Mouse (Mus musculus) small intestine, adult 2 months (tissue): ENCODE measurements around the gene Il10ra. TPM values are rescaled to one million over a fixed set of nuclear protein-coding genes. Genes with fewer than 3 reads are reported as not detected.

ENCODE experiments used
- H3K27ac ChIP-seq: fragments of 200-500 bp; 2 replicates; pipeline ENCODE4 v1.5.1; 2012; ENCODE audit warnings: low read depth, low read length, control low read depth, inconsistent platforms; ENCODE audit not compliant: insufficient read depth
- H3K27me3 ChIP-seq: fragments of 200-500 bp; 2 replicates; pipeline ENCODE4 v1.6.1; 2012; ENCODE audit warnings: mild to moderate bottlenecking, moderate library complexity, low read length, inconsistent platforms; ENCODE audit not compliant: control insufficient read depth, insufficient read depth
- H3K36me3 ChIP-seq: fragments of 200-500 bp; 2 replicates; pipeline ENCODE4 v1.6.1; 2012; ENCODE audit warnings: mild to moderate bottlenecking, low read length, control low read depth, inconsistent platforms; ENCODE audit not compliant: control insufficient read depth, insufficient read depth
- H3K4me1 ChIP-seq: fragments of 200-500 bp; 2 replicates; pipeline ENCODE4 v1.6.1; 2012; ENCODE audit warnings: low read length, inconsistent platforms, mixed read lengths; ENCODE audit not compliant: control insufficient read depth, insufficient read depth, insufficient read length
- H3K4me3 ChIP-seq: fragments of 200-500 bp; 2 replicates; pipeline ENCODE4 v1.5.1; 2012; ENCODE audit warnings: low read depth, mild to moderate bottlenecking, control low read depth, inconsistent platforms, low read length, moderate library complexity
- CTCF ChIP-seq: fragments of 200-500 bp; IDR thresholded peaks from 2 replicates; pipeline ENCODE4 v1.5.1; 2012; ENCODE audit warnings: low read depth, mild to moderate bottlenecking, control low read depth, inconsistent platforms, low read length, moderate library complexity, mixed read lengths; ENCODE audit not compliant: insufficient replicate concordance, insufficient read length; ENCODE audit errors: extremely low read depth
- POLR2A ChIP-seq: fragments of 200-500 bp; IDR thresholded peaks from 2 replicates; pipeline ENCODE4 v1.6.1; 2012; ENCODE audit warnings: low read depth, mild to moderate bottlenecking, control low read depth, inconsistent platforms, low read length, moderate library complexity
- WGBS: fragments of 180-500 bp; shearing (Covaris S2); methylation state at CpG from one replicate; pipeline ENCODE4 v1.1.7; 2018; 5-methylcytosine and 5-hydroxymethylcytosine counted together
- polyA plus RNA-seq: library from polyadenylated mRNA; depleted of rRNA; stranded (reverse); fragments of >200 nt; gene quantifications from 2 replicates; pipeline ENCODE4 v1.2.3, GENCODE M21; 2012

Il10ra gene
- polyA plus RNA-seq, 1 experiment: 3.3 TPM

DNA sequence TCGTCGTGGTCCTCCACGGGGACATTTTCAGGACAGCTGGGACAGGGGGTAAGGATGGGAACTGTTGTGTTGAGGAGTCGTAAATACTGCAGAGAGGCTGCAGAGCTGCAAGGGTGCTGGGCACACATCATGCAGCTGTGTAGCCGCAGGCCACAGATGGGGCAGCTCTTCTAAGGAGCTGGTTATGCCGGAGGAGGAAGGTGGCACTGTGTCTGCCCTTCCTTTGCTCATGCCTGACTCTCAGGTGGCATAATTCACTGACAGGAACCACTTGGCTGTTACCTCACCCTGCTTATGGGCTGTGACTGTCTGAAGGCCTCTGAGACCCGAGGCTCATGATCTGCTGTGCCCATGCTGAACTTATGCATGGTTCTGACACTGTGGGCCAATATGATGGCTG, 18.6 kb downstream of the Il10ra start:
- H3K27ac ChIP-seq: peak overlapping the region; percentile 29
- 84% methylated on average over 7 of the region's 7 CpGs for WGBS
- no peaks in the 10 kb centered on the region; the same call in 1 of the 2 replicates for H3K4me1 ChIP-seq

DNA sequence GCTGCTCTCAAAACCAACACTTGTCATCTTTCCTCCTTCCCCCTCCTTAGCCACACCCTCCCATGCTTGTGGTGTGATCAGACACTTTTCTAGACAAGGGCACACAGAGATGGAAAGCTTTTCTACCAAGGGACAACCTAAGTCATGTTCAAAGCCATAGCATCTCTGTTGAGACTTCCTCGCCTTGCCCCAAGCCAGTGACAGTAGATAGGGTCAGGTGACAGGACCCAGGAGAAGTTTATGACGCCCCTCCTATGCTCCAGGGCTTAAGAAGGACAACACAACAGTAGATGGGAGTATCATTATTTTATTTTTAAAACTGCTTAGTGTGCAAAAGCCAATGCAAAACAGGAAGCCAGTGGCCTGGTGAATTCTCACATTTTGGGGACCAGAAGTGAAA, 21.4 kb downstream of the Il10ra start:
- no peaks in the 10 kb centered on the region for H3K36me3 ChIP-seq
- TF ChIP-seq CTCF (no peak), POLR2A (no peak)
- no peaks in the 10 kb centered on the region; the same call in 1 of the 2 replicates for H3K4me1 ChIP-seq
- no peak overlapping the region for H3K4me3 ChIP-seq
- 45% methylated on average over 2 of the region's 2 CpGs for WGBS
- peak overlapping the region; percentile 77 for H3K27ac ChIP-seq
- no peaks in the 10 kb centered on the region for H3K27me3 ChIP-seq

More for the DNA sequence above, 18.6 kb downstream of the Il10ra start:
- Histone ChIP-seq H3K27me3 (no peaks in the 10 kb centered on the region), H3K36me3 (no peaks in the 10 kb centered on the region), H3K4me3 (no peak overlapping the region)
- TF ChIP-seq CTCF (no peak), POLR2A (no peak)

DNA sequence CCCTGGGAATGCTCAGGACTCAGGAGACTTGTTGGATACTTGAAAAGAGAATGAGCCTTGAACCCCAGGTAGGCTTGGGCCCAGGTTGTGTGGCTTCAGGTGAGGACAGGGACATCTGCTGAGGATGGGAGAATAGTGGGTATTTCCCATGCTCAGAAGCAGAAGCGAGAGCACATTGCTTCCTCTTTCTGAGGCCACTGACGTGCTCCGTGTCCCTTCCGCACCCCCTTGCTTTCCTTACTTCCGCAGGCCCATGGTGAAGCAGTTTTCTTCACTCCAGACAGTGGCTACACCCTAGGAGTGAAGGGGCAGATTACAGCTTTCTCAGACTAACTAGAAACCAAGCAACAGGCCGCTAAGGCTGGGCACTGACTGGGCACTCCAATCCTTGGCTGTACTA, 22.9 kb downstream of the Il10ra start:
- H3K36me3 ChIP-seq: no peaks in the 10 kb centered on the region
- H3K4me3 ChIP-seq: no peak overlapping the region
- TF ChIP-seq CTCF (no peak), POLR2A (no peak)
- no peaks in the 10 kb centered on the region; the same call in 1 of the 2 replicates for H3K4me1 ChIP-seq
- no peaks in the 10 kb centered on the region for H3K27me3 ChIP-seq
- WGBS: 82% methylated on average over 6 of the region's 6 CpGs
- peak overlapping the region; percentile 77 for H3K27ac ChIP-seq

DNA sequence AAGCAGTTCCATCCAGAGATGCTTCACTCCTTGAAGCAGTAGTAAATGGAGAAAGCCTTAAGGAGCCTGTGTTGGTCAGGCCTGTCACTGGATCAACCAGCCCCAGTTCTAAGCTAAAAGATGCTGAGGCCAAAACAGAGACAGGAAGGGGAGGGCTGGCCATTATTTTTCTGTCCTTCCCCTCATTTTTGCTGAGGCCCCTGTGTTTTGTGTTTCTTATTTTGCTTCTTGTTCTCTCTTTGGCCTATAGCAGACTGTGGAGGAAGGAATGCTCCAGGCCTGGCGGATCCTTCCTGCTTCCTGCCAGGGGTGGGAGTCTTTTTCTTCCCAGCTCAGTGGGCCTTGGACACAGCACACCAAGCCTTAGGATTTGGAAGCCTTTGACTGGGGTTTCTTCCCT, 23.5 kb downstream of the Il10ra start:
- Histone ChIP-seq H3K36me3 (no peaks in the 10 kb centered on the region), H3K27ac (peak overlapping the region; percentile 64)
- TF ChIP-seq POLR2A (no peak), CTCF (no peak)

DNA sequence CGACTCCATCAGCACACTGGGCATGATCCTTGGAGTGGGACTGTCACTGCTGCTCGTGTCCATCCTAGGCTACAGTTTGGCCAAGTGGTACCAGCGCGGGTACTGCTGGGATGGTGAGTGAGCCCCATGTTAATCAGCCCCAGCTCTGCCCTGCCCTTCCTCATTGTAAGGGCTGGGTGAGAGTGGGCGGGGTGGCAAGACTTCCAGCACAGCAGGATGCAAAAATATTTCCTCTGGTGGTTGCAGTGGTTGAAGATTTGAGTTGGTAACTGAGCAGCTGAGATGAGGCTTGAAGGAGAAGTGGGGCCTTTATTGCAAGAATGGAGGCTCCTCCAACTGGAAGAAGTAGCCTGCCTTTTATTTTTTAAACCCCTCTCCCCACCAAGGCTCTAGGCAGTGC, 27.6 kb downstream of the Il10ra start:
- Histone ChIP-seq H3K27me3 (no peaks in the 10 kb centered on the region), H3K36me3 (no peaks in the 10 kb centered on the region), H3K4me3 (no peak overlapping the region), H3K27ac (no peak overlapping the region), H3K4me1 (no peaks in the 10 kb centered on the region; the same call in 1 of the 2 replicates)
- WGBS: 62% methylated on average over 5 of the region's 5 CpGs
- TF ChIP-seq CTCF (no peak), POLR2A (no peak)

More for the DNA sequence above, 23.5 kb downstream of the Il10ra start:
- no peak overlapping the region for H3K4me3 ChIP-seq
- H3K4me1 ChIP-seq: no peaks in the 10 kb centered on the region; the same call in 1 of the 2 replicates
- H3K27me3 ChIP-seq: no peaks in the 10 kb centered on the region
- WGBS: 81% methylated on average over 1 of the region's 1 CpGs

DNA sequence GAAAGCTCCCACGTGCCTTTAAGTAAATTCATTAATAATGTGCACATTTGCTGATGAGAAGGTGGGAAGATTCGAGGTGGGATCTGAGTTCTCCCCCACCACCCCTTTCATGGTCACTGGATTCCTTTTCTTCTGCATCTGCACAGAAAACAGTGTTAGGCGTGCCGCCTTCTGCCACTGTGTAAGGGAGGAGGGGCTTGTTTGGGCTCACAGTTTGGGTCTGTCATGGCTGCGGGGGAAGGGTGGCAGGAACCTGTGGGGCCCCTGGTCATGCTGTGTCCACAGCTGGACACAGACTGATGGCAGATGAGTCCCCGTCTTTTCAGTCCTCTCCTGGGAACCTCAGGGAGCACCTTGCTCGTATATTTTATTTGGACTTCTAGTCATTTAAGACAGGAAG, 32.2 kb downstream of the Il10ra start:
- no peak for TF ChIP-seq CTCF
- TF ChIP-seq POLR2A: no peak
- 52% methylated on average over 7 of the region's 7 CpGs for WGBS

DNA sequence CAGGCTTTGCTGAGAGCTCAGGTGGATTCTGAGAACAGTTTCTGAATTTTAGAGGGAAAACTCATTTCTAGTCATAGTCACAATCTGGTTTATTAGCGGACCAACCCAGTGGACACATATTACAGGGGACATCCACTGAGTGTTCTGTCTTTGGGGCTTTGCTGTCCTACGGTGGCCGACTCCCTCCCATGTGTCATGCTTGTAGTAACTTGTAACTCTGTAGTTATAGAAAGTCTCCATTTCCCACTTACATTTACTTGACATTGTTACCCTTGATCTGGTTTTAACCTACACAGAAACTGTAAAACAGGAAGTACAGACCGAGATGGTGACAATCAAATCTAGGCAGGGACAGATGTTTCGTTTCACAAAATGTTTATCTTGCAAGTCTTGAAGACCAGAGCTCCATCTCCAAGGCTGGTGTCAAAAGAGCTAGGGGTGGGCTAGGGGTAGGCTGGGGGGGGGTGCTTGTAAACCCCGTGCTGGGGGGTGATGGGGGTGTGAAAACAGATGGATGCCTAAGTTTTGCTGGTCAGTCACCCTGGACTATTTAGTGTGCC, 33.2 kb downstream of the Il10ra start:
- Histone ChIP-seq H3K36me3 (no peaks in the 10 kb centered on the region), H3K27me3 (no peaks in the 10 kb centered on the region), H3K27ac (no peak overlapping the region), H3K4me1 (no peaks in the 10 kb centered on the region), H3K4me3 (no peak overlapping the region)
- TF ChIP-seq POLR2A: no peak
- TF ChIP-seq CTCF: no peak
- WGBS: 64% methylated on average over 6 of the region's 6 CpGs

More for the DNA sequence above, 32.2 kb downstream of the Il10ra start:
- Histone ChIP-seq H3K27ac (no peak overlapping the region), H3K4me3 (no peak overlapping the region), H3K27me3 (no peaks in the 10 kb centered on the region), H3K4me1 (no peaks in the 10 kb centered on the region; the same call in 1 of the 2 replicates), H3K36me3 (no peaks in the 10 kb centered on the region)

DNA sequence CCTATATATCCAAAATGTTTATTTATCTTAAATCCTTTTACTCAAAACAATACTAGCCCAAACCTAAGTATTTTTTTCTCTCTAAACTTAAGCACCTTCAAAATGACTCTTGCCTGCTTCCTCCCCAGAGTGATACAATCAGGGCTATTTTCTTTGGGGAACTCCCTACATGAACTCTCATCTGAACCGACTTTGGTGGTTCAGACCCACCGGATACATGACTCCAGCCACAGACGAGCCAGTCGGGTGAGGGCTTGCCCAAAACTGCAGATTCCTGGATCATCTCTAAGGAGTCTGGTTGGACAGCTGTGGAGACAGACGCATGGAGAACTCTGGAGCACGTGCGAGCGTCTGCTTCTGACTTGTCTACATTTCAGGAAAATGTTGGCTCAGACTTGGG, 39.6 kb downstream of the Il10ra start:
- H3K4me1 ChIP-seq: no peaks in the 10 kb centered on the region
- no peak overlapping the region for H3K27ac ChIP-seq
- H3K36me3 ChIP-seq: no peaks in the 10 kb centered on the region
- H3K27me3 ChIP-seq: no peaks in the 10 kb centered on the region
- TF ChIP-seq POLR2A: no peak
- no peak for TF ChIP-seq CTCF
- no peak overlapping the region for H3K4me3 ChIP-seq
- WGBS: 68% methylated on average over 8 of the region's 8 CpGs
